ENCODE assay signal across 21 mouse cellular contexts in the genomic region with DNA sequence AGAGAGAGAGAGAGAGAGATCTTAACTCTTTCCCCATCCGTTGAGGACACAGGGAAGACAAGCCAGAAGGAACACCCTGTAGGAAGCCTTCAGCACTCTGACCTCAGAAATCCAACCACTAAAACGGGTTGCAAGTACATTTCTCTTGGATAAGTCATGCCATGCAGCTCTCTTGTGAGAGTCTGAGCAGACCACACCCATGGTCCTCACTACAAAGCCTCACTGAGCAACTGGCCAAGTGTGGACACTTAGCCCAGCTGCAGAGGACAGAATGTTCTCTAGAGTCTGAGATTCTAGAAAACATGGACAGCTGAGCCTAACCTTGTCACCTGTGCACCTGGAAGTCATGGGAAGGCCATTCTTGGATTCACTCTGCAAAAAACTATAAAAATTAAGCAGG.
DNase-seq lines count a peak whose midpoint lies in the region; ATAC-seq and TF ChIP-seq lines count a peak whose summit lies in the region.
"Had no signal": no experiment of that assay in that cellular context is flagged by ENCODE, and none has a peak within 500 bp of the region (broad histone marks: within the 10 kb centered on the region; RNA-seq: fewer than 3 reads in every experiment).

No protein-coding gene starts in this region.

- H3K36me3 ChIP-seq in forebrain, postnatal 0 days (ENCODE audit: insufficient read depth) = no peaks in the 10 kb centered on the region
- H3K36me3 ChIP-seq in forebrain, embryonic 10.5 days (replicated peaks) = peaks cover 26% of the 10 kb centered on the region
- no peaks in the 10 kb centered on the region for H3K36me3 ChIP-seq in stomach, postnatal 0 days (ENCODE audit: control insufficient read depth, insufficient read depth, low read length)
- H3K36me3 ChIP-seq in forebrain, embryonic 14.5 days (ENCODE audit: control insufficient read depth, insufficient read depth, low read length) = no peaks in the 10 kb centered on the region
- H3K36me3 ChIP-seq: embryonic facial prominence, embryonic 13.5 days; hindbrain, embryonic 13.5 days; limb, embryonic 12.5 days; liver, embryonic 13.5 days had no signal

- no peak for TF ChIP-seq CTCF in forebrain, postnatal 0 days (IDR thresholded peaks at IDR 0.05; ENCODE audit: low read depth)
- TF ChIP-seq CTCF in stomach, postnatal 0 days (IDR thresholded peaks at IDR 0.05; ENCODE audit: low read depth) = no peak

- 71% methylated on average over 2 of the region's 2 CpGs for WGBS in forebrain, postnatal 0 days
- WGBS in forebrain, embryonic 10.5 days = 76% methylated on average over 2 of the region's 2 CpGs
- WGBS in stomach, postnatal 0 days = 36% methylated on average over 2 of the region's 2 CpGs
- WGBS in forebrain, embryonic 14.5 days = 77% methylated on average over 2 of the region's 2 CpGs

- TF ChIP-seq EP300 in stomach, postnatal 0 days (optimal IDR thresholded peaks at IDR 0.05) = no peak

- no peak overlapping the region for H3K4me3 ChIP-seq in forebrain, postnatal 0 days (ENCODE audit: low read depth, low read length)
- H3K4me3 ChIP-seq in forebrain, embryonic 10.5 days = no peak overlapping the region
- no peak overlapping the region for H3K4me3 ChIP-seq in stomach, postnatal 0 days (ENCODE audit: low read depth, low read length)
- no peak overlapping the region for H3K4me3 ChIP-seq in forebrain, embryonic 14.5 days (ENCODE audit: low read depth, low read length)
- H3K4me3 ChIP-seq: embryonic facial prominence, embryonic 13.5 days; hindbrain, embryonic 13.5 days; limb, embryonic 12.5 days; liver, embryonic 13.5 days; midbrain, embryonic 10.5 days had no signal

- no peaks in the 10 kb centered on the region for H3K9me3 ChIP-seq in forebrain, postnatal 0 days (ENCODE audit: low read length)
- H3K9me3 ChIP-seq in forebrain, embryonic 10.5 days = no peaks in the 10 kb centered on the region
- no peaks in the 10 kb centered on the region for H3K9me3 ChIP-seq in stomach, postnatal 0 days (ENCODE audit: control insufficient read depth, low read length)
- H3K9me3 ChIP-seq in forebrain, embryonic 14.5 days (replicated peaks; ENCODE audit: control insufficient read depth, low read length) = no peaks in the 10 kb centered on the region
- H3K9me3 ChIP-seq: embryonic facial prominence, embryonic 13.5 days; hindbrain, embryonic 13.5 days; limb, embryonic 12.5 days; liver, embryonic 13.5 days; midbrain, embryonic 10.5 days had no signal

- H3K4me2 ChIP-seq in forebrain, postnatal 0 days (ENCODE audit: low read depth) = no peak overlapping the region
- no peak overlapping the region for H3K4me2 ChIP-seq in stomach, postnatal 0 days (replicated peaks; ENCODE audit: low read depth)
- no peak overlapping the region for H3K4me2 ChIP-seq in forebrain, embryonic 14.5 days (ENCODE audit: low read length)
- H3K4me2 ChIP-seq: embryonic facial prominence, embryonic 13.5 days; hindbrain, embryonic 13.5 days; limb, embryonic 12.5 days; liver, embryonic 13.5 days had no signal

- no peak for ATAC-seq in forebrain, postnatal 0 days
- peak; percentile 71; the same call in 1 of the 2 replicates for ATAC-seq in stomach, postnatal 0 days (ENCODE audit: low FRiP score, low TSS enrichment)
- ATAC-seq in forebrain, embryonic 14.5 days = no peak
- ATAC-seq: CD4-positive, CD25-positive, alpha-beta regulatory T cell, adult 4 months; inflammation-experienced regulatory T-cells, adult 6 months had no signal

- intact Hi-C loops in heart, postnatal 25 days (cut with DNase I) = no loop called here
- intact Hi-C loops in heart, postnatal 36 days (cut with DNase I) = no loop called here

- H3K27me3 ChIP-seq in forebrain, postnatal 0 days (ENCODE audit: insufficient read depth, low read length) = no peaks in the 10 kb centered on the region
- no peaks in the 10 kb centered on the region for H3K27me3 ChIP-seq in forebrain, embryonic 10.5 days (ENCODE audit: poor library complexity, severe bottlenecking)
- no peaks in the 10 kb centered on the region for H3K27me3 ChIP-seq in stomach, postnatal 0 days (ENCODE audit: control insufficient read depth, insufficient read depth, low read length)
- H3K27me3 ChIP-seq in forebrain, embryonic 14.5 days (replicated peaks; ENCODE audit: control insufficient read depth, insufficient read depth, low read length) = no peaks in the 10 kb centered on the region
- H3K27me3 ChIP-seq: hindbrain, embryonic 13.5 days had no signal

- DNase-seq in forebrain, postnatal 0 days = no peak
- DNase-seq in forebrain, embryonic 10.5 days (ENCODE audit: extremely low spot score, low spot score) = no peak
- peak; percentile 47 for DNase-seq in heart, postnatal 25 days (ENCODE audit: low spot score)
- no peak for DNase-seq in heart, postnatal 36 days
- peak; percentile 58 for DNase-seq in testis, postnatal 14 days (ENCODE audit: low spot score)
- no peak for DNase-seq in testis, postnatal 10 days (ENCODE audit: low spot score)
- DNase-seq in stomach, postnatal 0 days (ENCODE audit: low spot score) = no peak
- no peak for DNase-seq in forebrain, embryonic 14.5 days (ENCODE audit: low spot score)
- DNase-seq: adrenal gland, postnatal 14 days; cerebellum, adult 9-11 months; liver, embryonic 13.5 days; retina, postnatal 1 day; right cerebral cortex, postnatal 4 days; thymus, postnatal 36 days had no signal

- no peaks in the 10 kb centered on the region for H3K4me1 ChIP-seq in forebrain, postnatal 0 days (ENCODE audit: insufficient read depth)
- peaks cover 20% of the 10 kb centered on the region for H3K4me1 ChIP-seq in forebrain, embryonic 10.5 days
- H3K4me1 ChIP-seq in stomach, postnatal 0 days (replicated peaks; ENCODE audit: control insufficient read depth, insufficient read depth) = no peaks in the 10 kb centered on the region
- no peaks in the 10 kb centered on the region for H3K4me1 ChIP-seq in forebrain, embryonic 14.5 days (ENCODE audit: control insufficient read depth, insufficient read depth, low read length)
- H3K4me1 ChIP-seq: limb, embryonic 12.5 days; liver, embryonic 13.5 days had no signal

- no peak overlapping the region for H3K9ac ChIP-seq in forebrain, postnatal 0 days
- H3K9ac ChIP-seq in stomach, postnatal 0 days (ENCODE audit: low read length) = no peak overlapping the region
- H3K9ac ChIP-seq in forebrain, embryonic 14.5 days (ENCODE audit: low read length) = no peak overlapping the region
- H3K9ac ChIP-seq: embryonic facial prominence, embryonic 13.5 days; hindbrain, embryonic 13.5 days; limb, embryonic 12.5 days; liver, embryonic 13.5 days had no signal

- 0 out of 2 replicates have a peak overlapping the region, but pooled peaks have one; percentile 54 for H3K27ac ChIP-seq in forebrain, postnatal 0 days (ENCODE audit: low read depth, low read length)
- no peak overlapping the region for H3K27ac ChIP-seq in forebrain, embryonic 10.5 days
- H3K27ac ChIP-seq in stomach, postnatal 0 days (replicated peaks) = no peak overlapping the region
- H3K27ac ChIP-seq in forebrain, embryonic 14.5 days (ENCODE audit: low read depth, low read length) = no peak overlapping the region
- H3K27ac ChIP-seq: embryonic facial prominence, embryonic 13.5 days; hindbrain, embryonic 13.5 days; limb, embryonic 12.5 days; liver, embryonic 13.5 days; macrophage; midbrain, embryonic 10.5 days had no signal

Comparison
In these comparisons a context has a peak if more than half of its experiments do, and no peak if none do; other contexts are left out.
1. DNase-seq: peak in heart, postnatal 25 days (single experiment) and testis, postnatal 14 days (single experiment); none in forebrain, postnatal 0 days (single experiment), forebrain, embryonic 10.5 days (single experiment), heart, postnatal 36 days (0 of 2), testis, postnatal 10 days (single experiment), stomach, postnatal 0 days (single experiment) and forebrain, embryonic 14.5 days (single experiment).